Mouse (Mus musculus): ENCODE measurements around the gene Batf3. TPM values are rescaled to one million over a fixed set of nuclear protein-coding genes. Genes with fewer than 3 reads are reported as not detected.

Batf3 gene
- polyA plus RNA-seq, 1 experiment from 2014 or later = 1.6 TPM

- H3K4me1 ChIP-seq (ENCODE audit: control insufficient read depth, insufficient read depth, low read length) = peaks cover 4% of the 10 kb centered on the region; the same call in 1 of the 2 replicates
- no peaks in the 10 kb centered on the region for H3K9me3 ChIP-seq (replicated peaks; ENCODE audit: control insufficient read depth, low read length, poor library complexity, severe bottlenecking)
- H3K4me2 ChIP-seq (ENCODE audit: low read length) = no peak overlapping the region
- H3K9ac ChIP-seq (ENCODE audit: low read depth, low read length) = no peak overlapping the region
- no peak overlapping the region for H3K4me3 ChIP-seq (ENCODE audit: low read depth, low read length)
- no peaks in the 10 kb centered on the region for H3K36me3 ChIP-seq (ENCODE audit: control insufficient read depth, insufficient read depth, low read length)
- ATAC-seq = no peak
- 80% methylated on average over 9 of the region's 9 CpGs for WGBS
- H3K27ac ChIP-seq (ENCODE audit: low read length) = no peak overlapping the region
- peaks cover 15% of the 10 kb centered on the region for H3K27me3 ChIP-seq (ENCODE audit: control insufficient read depth, insufficient read depth, low read depth, low read length)
Measured at GRCm38 (mm10) chr1:191095019-191095418, 2.6 kb upstream of the Batf3 start.

GRCm38 (mm10) chr1:191096871-191097681, 571 bp upstream of the Batf3 start:
- 0 out of 2 replicates have a peak, but pooled peaks have one; percentile 32 for ATAC-seq

GRCm38 (mm10) chr1:191099114-191099513, 1.5 kb downstream of the Batf3 start:
- no peak overlapping the region for H3K9ac ChIP-seq (ENCODE audit: low read depth, low read length)
- 49% methylated on average over 5 of the region's 5 CpGs for WGBS
- H3K27me3 ChIP-seq (ENCODE audit: control insufficient read depth, insufficient read depth, low read depth, low read length) = peaks cover 15% of the 10 kb centered on the region
- no peak overlapping the region for H3K4me3 ChIP-seq (ENCODE audit: low read depth, low read length)
- H3K36me3 ChIP-seq (ENCODE audit: control insufficient read depth, insufficient read depth, low read length) = no peaks in the 10 kb centered on the region
- peaks cover 4% of the 10 kb centered on the region; the same call in 1 of the 2 replicates for H3K4me1 ChIP-seq (ENCODE audit: control insufficient read depth, insufficient read depth, low read length)
- H3K4me2 ChIP-seq (ENCODE audit: low read length) = no peak overlapping the region
- H3K9me3 ChIP-seq (replicated peaks; ENCODE audit: control insufficient read depth, low read length, poor library complexity, severe bottlenecking) = no peaks in the 10 kb centered on the region
- no peak for ATAC-seq
- no peak overlapping the region for H3K27ac ChIP-seq (ENCODE audit: low read length)

More at GRCm38 (mm10) chr1:191096871-191097681, 571 bp upstream of the Batf3 start:
- H3K27ac ChIP-seq (ENCODE audit: low read length) = no peak overlapping the region
- peaks cover 15% of the 10 kb centered on the region for H3K27me3 ChIP-seq (ENCODE audit: control insufficient read depth, insufficient read depth, low read depth, low read length)
- no peaks in the 10 kb centered on the region for H3K9me3 ChIP-seq (replicated peaks; ENCODE audit: control insufficient read depth, low read length, poor library complexity, severe bottlenecking)
- H3K4me2 ChIP-seq (ENCODE audit: low read length) = peak overlapping the region; percentile 99
- 51% methylated on average over 14 of the region's 14 CpGs for WGBS
- H3K9ac ChIP-seq (ENCODE audit: low read depth, low read length) = peak overlapping the region; percentile 61; the same call in 1 of the 2 replicates
- H3K4me1 ChIP-seq (ENCODE audit: control insufficient read depth, insufficient read depth, low read length) = peaks cover 4% of the 10 kb centered on the region; the same call in 1 of the 2 replicates
- peak overlapping the region; percentile 63 for H3K4me3 ChIP-seq (ENCODE audit: low read depth, low read length)
- H3K36me3 ChIP-seq (ENCODE audit: control insufficient read depth, insufficient read depth, low read length) = no peaks in the 10 kb centered on the region

- Histone ChIP-seq H3K36me3 (ENCODE audit: control insufficient read depth, insufficient read depth, low read length) (no peaks in the 10 kb centered on the region), H3K4me1 (ENCODE audit: control insufficient read depth, insufficient read depth, low read length) (peaks cover 4% of the 10 kb centered on the region; the same call in 1 of the 2 replicates), H3K9ac (ENCODE audit: low read depth, low read length) (no peak overlapping the region), H3K9me3 (replicated peaks; ENCODE audit: control insufficient read depth, low read length, poor library complexity, severe bottlenecking) (no peaks in the 10 kb centered on the region), H3K27me3 (ENCODE audit: control insufficient read depth, insufficient read depth, low read depth, low read length) (peaks cover 15% of the 10 kb centered on the region), H3K4me2 (ENCODE audit: low read length) (no peak overlapping the region), H3K27ac (ENCODE audit: low read length) (no peak overlapping the region), H3K4me3 (ENCODE audit: low read depth, low read length) (no peak overlapping the region)
- WGBS = 73% methylated on average over 5 of the region's 5 CpGs
- no peak for ATAC-seq
Measured at GRCm38 (mm10) chr1:191099772-191100291, 2.2 kb downstream of the Batf3 start.

GRCm38 (mm10) chr1:191102730-191103370, 5.2 kb downstream of the Batf3 start:
- Histone ChIP-seq H3K9me3 (replicated peaks; ENCODE audit: control insufficient read depth, low read length, poor library complexity, severe bottlenecking) (no peaks in the 10 kb centered on the region), H3K4me1 (ENCODE audit: control insufficient read depth, insufficient read depth, low read length) (peaks cover 4% of the 10 kb centered on the region; the same call in 1 of the 2 replicates), H3K36me3 (ENCODE audit: control insufficient read depth, insufficient read depth, low read length) (no peaks in the 10 kb centered on the region), H3K4me3 (ENCODE audit: low read depth, low read length) (no peak overlapping the region), H3K27ac (ENCODE audit: low read length) (no peak overlapping the region), H3K27me3 (ENCODE audit: control insufficient read depth, insufficient read depth, low read depth, low read length) (peaks cover 10% of the 10 kb centered on the region), H3K4me2 (ENCODE audit: low read length) (no peak overlapping the region), H3K9ac (ENCODE audit: low read depth, low read length) (no peak overlapping the region)
- no peak for ATAC-seq
- WGBS = 83% methylated on average over 15 of the region's 15 CpGs

GRCm38 (mm10) chr1:191105246-191105645, 7.6 kb downstream of the Batf3 start:
- Histone ChIP-seq H3K4me3 (ENCODE audit: low read depth, low read length) (no peak overlapping the region), H3K27ac (ENCODE audit: low read length) (no peak overlapping the region), H3K4me2 (ENCODE audit: low read length) (no peak overlapping the region), H3K9ac (ENCODE audit: low read depth, low read length) (no peak overlapping the region), H3K4me1 (ENCODE audit: control insufficient read depth, insufficient read depth, low read length) (no peaks in the 10 kb centered on the region), H3K36me3 (ENCODE audit: control insufficient read depth, insufficient read depth, low read length) (no peaks in the 10 kb centered on the region), H3K27me3 (ENCODE audit: control insufficient read depth, insufficient read depth, low read depth, low read length) (no peaks in the 10 kb centered on the region), H3K9me3 (replicated peaks; ENCODE audit: control insufficient read depth, low read length, poor library complexity, severe bottlenecking) (no peaks in the 10 kb centered on the region)
- ATAC-seq = no peak
- 78% methylated on average over 9 of the region's 9 CpGs for WGBS

- WGBS = 75% methylated on average over 10 of the region's 10 CpGs
- ATAC-seq = no peak
Measured at GRCm38 (mm10) chr1:191107306-191107705, 9.7 kb downstream of the Batf3 start.

GRCm38 (mm10) chr1:191109907-191110306, 12.3 kb downstream of the Batf3 start:
- H3K36me3 ChIP-seq (ENCODE audit: control insufficient read depth, insufficient read depth, low read length) = no peaks in the 10 kb centered on the region
- no peaks in the 10 kb centered on the region for H3K4me1 ChIP-seq (ENCODE audit: control insufficient read depth, insufficient read depth, low read length)
- no peaks in the 10 kb centered on the region for H3K27me3 ChIP-seq (ENCODE audit: control insufficient read depth, insufficient read depth, low read depth, low read length)
- H3K27ac ChIP-seq (ENCODE audit: low read length) = no peak overlapping the region
- ATAC-seq = no peak
- no peak overlapping the region for H3K9ac ChIP-seq (ENCODE audit: low read depth, low read length)
- WGBS = 90% methylated on average over 9 of the region's 9 CpGs
- H3K9me3 ChIP-seq (replicated peaks; ENCODE audit: control insufficient read depth, low read length, poor library complexity, severe bottlenecking) = no peaks in the 10 kb centered on the region
- no peak overlapping the region for H3K4me2 ChIP-seq (ENCODE audit: low read length)
- no peak overlapping the region for H3K4me3 ChIP-seq (ENCODE audit: low read depth, low read length)

More at GRCm38 (mm10) chr1:191107306-191107705, 9.7 kb downstream of the Batf3 start:
- Histone ChIP-seq H3K27ac (ENCODE audit: low read length) (no peak overlapping the region), H3K4me2 (ENCODE audit: low read length) (no peak overlapping the region), H3K9ac (ENCODE audit: low read depth, low read length) (no peak overlapping the region), H3K4me1 (ENCODE audit: control insufficient read depth, insufficient read depth, low read length) (no peaks in the 10 kb centered on the region), H3K9me3 (replicated peaks; ENCODE audit: control insufficient read depth, low read length, poor library complexity, severe bottlenecking) (no peaks in the 10 kb centered on the region), H3K36me3 (ENCODE audit: control insufficient read depth, insufficient read depth, low read length) (no peaks in the 10 kb centered on the region), H3K4me3 (ENCODE audit: low read depth, low read length) (no peak overlapping the region), H3K27me3 (ENCODE audit: control insufficient read depth, insufficient read depth, low read depth, low read length) (no peaks in the 10 kb centered on the region)

- Histone ChIP-seq H3K27ac (ENCODE audit: low read length) (no peak overlapping the region), H3K4me3 (ENCODE audit: low read depth, low read length) (no peak overlapping the region), H3K4me2 (ENCODE audit: low read length) (no peak overlapping the region), H3K36me3 (ENCODE audit: control insufficient read depth, insufficient read depth, low read length) (no peaks in the 10 kb centered on the region), H3K9ac (ENCODE audit: low read depth, low read length) (no peak overlapping the region), H3K4me1 (ENCODE audit: control insufficient read depth, insufficient read depth, low read length) (no peaks in the 10 kb centered on the region), H3K9me3 (replicated peaks; ENCODE audit: control insufficient read depth, low read length, poor library complexity, severe bottlenecking) (no peaks in the 10 kb centered on the region), H3K27me3 (ENCODE audit: control insufficient read depth, insufficient read depth, low read depth, low read length) (no peaks in the 10 kb centered on the region)
- 64% methylated on average over 8 of the region's 8 CpGs for WGBS
- ATAC-seq = no peak
Measured at GRCm38 (mm10) chr1:191111146-191111545, 13.5 kb downstream of the Batf3 start.

All from midbrain, embryonic 16.5 days (tissue).